In the genomic region with DNA sequence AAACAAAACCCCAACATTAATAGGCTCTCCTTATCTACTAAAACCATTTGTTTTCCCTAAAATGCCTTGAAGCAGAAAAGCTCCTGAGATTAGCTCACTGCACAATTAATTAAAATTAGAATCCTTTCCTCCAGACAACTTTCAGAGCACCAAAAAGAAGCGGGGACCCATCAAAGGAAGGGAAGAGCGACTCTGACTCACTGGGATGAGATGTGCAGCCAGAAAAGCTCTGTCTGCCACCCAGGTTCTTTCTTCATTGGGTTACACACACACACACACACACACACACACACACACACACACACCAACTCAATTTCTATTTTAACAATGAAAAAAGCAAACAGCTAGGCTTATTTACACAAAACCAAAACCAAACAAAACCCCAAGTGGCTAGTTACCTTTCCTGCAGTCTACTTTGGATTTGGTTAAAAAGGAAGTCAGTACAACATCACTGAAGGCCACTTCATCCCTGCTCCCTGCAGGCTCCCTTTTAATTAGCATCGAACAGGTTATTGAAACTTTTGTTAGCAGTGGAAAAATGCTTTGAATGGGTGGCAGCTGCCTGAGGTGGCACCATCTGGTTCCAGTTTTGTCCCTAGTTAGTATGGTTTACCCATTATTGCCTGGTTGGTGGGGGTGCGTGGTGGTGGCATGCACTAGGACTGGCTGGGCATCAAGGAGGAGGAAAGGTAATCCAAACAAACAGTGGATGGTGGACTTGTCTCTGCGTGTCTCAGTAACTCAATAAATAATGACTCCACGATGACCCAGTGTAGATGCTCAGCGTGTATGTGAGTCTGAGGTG, we compare ENCODE assay signal across 20 mouse cellular contexts.
DNase-seq lines count a peak whose midpoint lies in the region; ATAC-seq and TF ChIP-seq lines count a peak whose summit lies in the region.
"Had no signal": no experiment of that assay in that cellular context is flagged by ENCODE, and none has a peak within 500 bp of the region (broad histone marks: within the 10 kb centered on the region; RNA-seq: fewer than 3 reads in every experiment).

No protein-coding gene starts in this region.

- H3K4me1 ChIP-seq in forebrain, embryonic 10.5 days: peaks cover 33% of the 10 kb centered on the region
- no peaks in the 10 kb centered on the region for H3K4me1 ChIP-seq in forebrain, postnatal 0 days (ENCODE audit: insufficient read depth)
- H3K4me1 ChIP-seq in lung, postnatal 0 days (ENCODE audit: insufficient read depth, low read depth, low read length): no peaks in the 10 kb centered on the region
- peaks cover 19% of the 10 kb centered on the region for H3K4me1 ChIP-seq in forebrain, embryonic 13.5 days
- peaks cover 15% of the 10 kb centered on the region for H3K4me1 ChIP-seq in limb, embryonic 12.5 days (replicated peaks)
- H3K4me1 ChIP-seq: embryonic facial prominence, embryonic 15.5 days had no signal

- H3K27me3 ChIP-seq in forebrain, embryonic 10.5 days (ENCODE audit: poor library complexity, severe bottlenecking): no peaks in the 10 kb centered on the region
- H3K27me3 ChIP-seq in forebrain, postnatal 0 days (ENCODE audit: insufficient read depth, low read length): no peaks in the 10 kb centered on the region
- no peaks in the 10 kb centered on the region for H3K27me3 ChIP-seq in lung, postnatal 0 days (replicated peaks; ENCODE audit: insufficient read depth, low read length)
- no peaks in the 10 kb centered on the region for H3K27me3 ChIP-seq in forebrain, embryonic 13.5 days
- no peaks in the 10 kb centered on the region for H3K27me3 ChIP-seq in limb, embryonic 12.5 days
- H3K27me3 ChIP-seq: embryonic facial prominence, embryonic 15.5 days; liver, embryonic 15.5 days; midbrain, embryonic 12.5 days; neural tube, embryonic 13.5 days had no signal

- no peak overlapping the region for H3K4me3 ChIP-seq in forebrain, embryonic 10.5 days
- H3K4me3 ChIP-seq in forebrain, postnatal 0 days (ENCODE audit: low read depth, low read length): no peak overlapping the region
- no peak overlapping the region for H3K4me3 ChIP-seq in lung, postnatal 0 days (ENCODE audit: low read depth, low read length)
- H3K4me3 ChIP-seq in forebrain, embryonic 13.5 days: no peak overlapping the region
- H3K4me3 ChIP-seq in limb, embryonic 12.5 days (replicated peaks): no peak overlapping the region
- H3K4me3 ChIP-seq: embryonic facial prominence, embryonic 15.5 days; liver, embryonic 15.5 days; midbrain, embryonic 12.5 days; neural tube, embryonic 13.5 days had no signal

- 55% methylated on average over 7 of the region's 7 CpGs for WGBS in forebrain, embryonic 10.5 days
- WGBS in forebrain, postnatal 0 days: 29% methylated on average over 7 of the region's 7 CpGs
- 56% methylated on average over 7 of the region's 7 CpGs for WGBS in lung, postnatal 0 days
- 27% methylated on average over 7 of the region's 7 CpGs for WGBS in forebrain, embryonic 13.5 days
- 46% methylated on average over 7 of the region's 7 CpGs for WGBS in limb, embryonic 12.5 days

- no peak for DNase-seq in forebrain, embryonic 10.5 days (ENCODE audit: extremely low spot score, low spot score)
- DNase-seq in forebrain, postnatal 0 days: no peak
- DNase-seq in lung, postnatal 0 days (ENCODE audit: low spot score): peak; percentile 31
- DNase-seq in lung, postnatal 4 days: no peak
- DNase-seq in ovary, postnatal 14 days (ENCODE audit: low spot score): no peak
- DNase-seq in heart, adult 18-20 months: no peak
- DNase-seq: adrenal gland, postnatal 10 days; cerebellum, adult 11 months; cerebellum, postnatal 36 days; gastrocnemius, postnatal 10 days; kidney, adult 11 months; left cerebral cortex, postnatal 4 days; thymus, postnatal 25 days had no signal

- no peak for ATAC-seq in forebrain, postnatal 0 days
- ATAC-seq in lung, postnatal 0 days: no peak
- ATAC-seq in forebrain, embryonic 13.5 days: peak; percentile 65; the same call in 1 of the 2 replicates
- ATAC-seq in limb, embryonic 12.5 days (ENCODE audit: insufficient number of reproducible peaks, insufficient read depth, low FRiP score, low TSS enrichment, low read depth): peak; percentile 40
- ATAC-seq: activated CD4-positive, CD25-positive, alpha-beta regulatory T cell, adult 4 months had no signal

- no peak overlapping the region for H3K4me2 ChIP-seq in forebrain, postnatal 0 days (ENCODE audit: low read depth)
- H3K4me2 ChIP-seq in lung, postnatal 0 days (replicated peaks; ENCODE audit: low read depth, low read length): no peak overlapping the region
- H3K4me2 ChIP-seq in forebrain, embryonic 13.5 days: no peak overlapping the region
- H3K4me2 ChIP-seq in limb, embryonic 12.5 days: no peak overlapping the region
- H3K4me2 ChIP-seq: embryonic facial prominence, embryonic 15.5 days; liver, embryonic 15.5 days; midbrain, embryonic 12.5 days; neural tube, embryonic 13.5 days had no signal

- H3K27ac ChIP-seq in forebrain, embryonic 10.5 days: peak overlapping the region; percentile 56; the same call in 1 of the 2 replicates
- H3K27ac ChIP-seq in forebrain, postnatal 0 days (ENCODE audit: low read depth, low read length): no peak overlapping the region
- no peak overlapping the region for H3K27ac ChIP-seq in lung, postnatal 0 days (ENCODE audit: low read length)
- peak overlapping the region; percentile 65 for H3K27ac ChIP-seq in forebrain, embryonic 13.5 days
- peak overlapping the region; percentile 77 for H3K27ac ChIP-seq in limb, embryonic 12.5 days
- H3K27ac ChIP-seq: embryonic facial prominence, embryonic 15.5 days; liver, embryonic 15.5 days; midbrain, embryonic 12.5 days; neural tube, embryonic 13.5 days had no signal

- H3K36me3 ChIP-seq in forebrain, embryonic 10.5 days (replicated peaks): peaks cover 47% of the 10 kb centered on the region
- peaks cover 7% of the 10 kb centered on the region; the same call in 1 of the 2 replicates for H3K36me3 ChIP-seq in forebrain, postnatal 0 days (ENCODE audit: insufficient read depth)
- peaks cover 9% of the 10 kb centered on the region; the same call in 1 of the 2 replicates for H3K36me3 ChIP-seq in lung, postnatal 0 days (ENCODE audit: insufficient read depth, low read length)
- H3K36me3 ChIP-seq in forebrain, embryonic 13.5 days (ENCODE audit: poor library complexity, severe bottlenecking): peaks cover 34% of the 10 kb centered on the region
- peaks cover 35% of the 10 kb centered on the region for H3K36me3 ChIP-seq in limb, embryonic 12.5 days
- H3K36me3 ChIP-seq: liver, embryonic 15.5 days had no signal

- H3K9ac ChIP-seq in forebrain, postnatal 0 days: no peak overlapping the region
- no peak overlapping the region for H3K9ac ChIP-seq in lung, postnatal 0 days (replicated peaks; ENCODE audit: low read depth)
- H3K9ac ChIP-seq in forebrain, embryonic 13.5 days: no peak overlapping the region
- H3K9ac ChIP-seq in limb, embryonic 12.5 days (replicated peaks): no peak overlapping the region
- H3K9ac ChIP-seq: embryonic facial prominence, embryonic 15.5 days; liver, embryonic 15.5 days; midbrain, embryonic 12.5 days; neural tube, embryonic 13.5 days had no signal

- TF ChIP-seq EP300 in lung, postnatal 0 days (IDR thresholded peaks at IDR 0.05): no peak

- no peaks in the 10 kb centered on the region for H3K9me3 ChIP-seq in forebrain, embryonic 10.5 days
- no peaks in the 10 kb centered on the region for H3K9me3 ChIP-seq in forebrain, postnatal 0 days (ENCODE audit: low read length)
- no peaks in the 10 kb centered on the region for H3K9me3 ChIP-seq in lung, postnatal 0 days (ENCODE audit: low read length)
- no peaks in the 10 kb centered on the region for H3K9me3 ChIP-seq in forebrain, embryonic 13.5 days (replicated peaks)
- no peaks in the 10 kb centered on the region for H3K9me3 ChIP-seq in limb, embryonic 12.5 days
- H3K9me3 ChIP-seq: embryonic facial prominence, embryonic 15.5 days; liver, embryonic 15.5 days; midbrain, embryonic 12.5 days; neural tube, embryonic 13.5 days had no signal

- no peak for TF ChIP-seq CTCF in forebrain, postnatal 0 days (IDR thresholded peaks at IDR 0.05; ENCODE audit: low read depth)
- no peak for TF ChIP-seq CTCF in lung, postnatal 0 days (IDR thresholded peaks at IDR 0.05)

Comparison
In these comparisons a context has a peak if more than half of its experiments do, and no peak if none do; other contexts are left out.
1. H3K27ac ChIP-seq: peak in forebrain, embryonic 10.5 days (single experiment), forebrain, embryonic 13.5 days (single experiment) and limb, embryonic 12.5 days (single experiment); none in forebrain, postnatal 0 days (single experiment) and lung, postnatal 0 days (single experiment).
2. ATAC-seq: peak in forebrain, embryonic 13.5 days (single experiment) and limb, embryonic 12.5 days (single experiment); none in forebrain, postnatal 0 days (single experiment) and lung, postnatal 0 days (single experiment).